Mouse (Mus musculus): Measurements from ENCODE around the gene C1ql1. TPM values are rescaled to one million over a fixed set of nuclear protein-coding genes. Genes with fewer than 3 reads are reported as not detected.

Gene C1ql1
- total and polyA plus RNA-seq, 2 experiments from 2014 or later, result 18.9 to 61.0 TPM

DNA sequence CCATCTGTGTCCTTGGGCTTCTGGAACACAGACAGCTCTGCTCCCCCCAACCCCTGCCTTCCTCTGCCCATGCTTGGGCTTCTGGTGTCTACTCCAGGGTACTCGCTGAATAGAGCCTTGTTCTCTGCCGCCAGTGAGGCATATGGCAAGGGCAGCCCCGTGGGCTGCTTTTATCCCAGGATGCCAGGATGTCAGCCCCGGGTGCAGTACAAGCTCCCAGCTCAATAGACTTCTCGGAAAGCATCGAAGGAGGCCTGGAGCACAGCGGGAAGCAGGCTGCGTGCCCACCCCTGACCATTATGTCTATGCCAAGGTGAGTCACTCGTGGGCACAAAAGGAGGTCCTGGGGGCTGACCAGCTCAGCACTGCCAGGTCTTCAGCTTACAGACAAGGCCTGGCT, 48.1 kb downstream of the C1ql1 start:
- ATAC-seq (peak; percentile 94), DNase-seq (ENCODE audit: low spot score) (peak; percentile 86)
- no peaks in the 10 kb centered on the region for H3K36me3 ChIP-seq (ENCODE audit: insufficient read depth, low read length)
- no peaks in the 10 kb centered on the region for H3K9me3 ChIP-seq (ENCODE audit: low read length)
- H3K4me1 ChIP-seq (ENCODE audit: insufficient read depth, low read length), result peaks cover 7% of the 10 kb centered on the region; the same call in 1 of the 2 replicates
- no peak overlapping the region for H3K4me3 ChIP-seq (ENCODE audit: low read length)
- no peak overlapping the region for H3K4me2 ChIP-seq (ENCODE audit: low read depth, low read length)
- WGBS, result 24% methylated on average over 9 of the region's 9 CpGs
- H3K9ac ChIP-seq (replicated peaks; ENCODE audit: low read length), result no peak overlapping the region
- peak overlapping the region; percentile 65; the same call in 1 of the 2 replicates for H3K27ac ChIP-seq
- no peak for TF ChIP-seq CTCF (IDR thresholded peaks at IDR 0.05; ENCODE audit: low read depth)
- H3K27me3 ChIP-seq (ENCODE audit: insufficient read depth, low read length), result peaks cover 15% of the 10 kb centered on the region

- WGBS, result 66% methylated on average over 20 of the region's 20 CpGs
- H3K9ac ChIP-seq (replicated peaks; ENCODE audit: low read length), result no peak overlapping the region
- peaks cover 23% of the 10 kb centered on the region for H3K27me3 ChIP-seq (ENCODE audit: insufficient read depth, low read length)
- H3K9me3 ChIP-seq (ENCODE audit: low read length), result no peaks in the 10 kb centered on the region
- H3K4me3 ChIP-seq (ENCODE audit: low read length), result no peak overlapping the region
- no peak for ATAC-seq
- no peaks in the 10 kb centered on the region for H3K36me3 ChIP-seq (ENCODE audit: insufficient read depth, low read length)
- DNase-seq (ENCODE audit: low spot score), result no peak
- H3K4me2 ChIP-seq (ENCODE audit: low read depth, low read length), result no peak overlapping the region
- H3K4me1 ChIP-seq (ENCODE audit: insufficient read depth, low read length), result peaks cover 11% of the 10 kb centered on the region; the same call in 1 of the 2 replicates
- peak overlapping the region; percentile 22; the same call in 1 of the 2 replicates for H3K27ac ChIP-seq
- no peak for TF ChIP-seq CTCF (IDR thresholded peaks at IDR 0.05; ENCODE audit: low read depth)
These were observed 49.8 kb downstream of the C1ql1 start for GRCm38 (mm10) chr11:102896641-102897040.

GRCm38 (mm10) chr11:102895779-102896178, 50.7 kb downstream of the C1ql1 start:
- Histone ChIP-seq H3K9me3 (ENCODE audit: low read length) (no peaks in the 10 kb centered on the region), H3K9ac (replicated peaks; ENCODE audit: low read length) (no peak overlapping the region), H3K4me3 (ENCODE audit: low read length) (no peak overlapping the region), H3K27me3 (ENCODE audit: insufficient read depth, low read length) (peaks cover 23% of the 10 kb centered on the region), H3K4me2 (ENCODE audit: low read depth, low read length) (0 out of 2 replicates have a peak overlapping the region, but pooled peaks have one; percentile 3), H3K4me1 (ENCODE audit: insufficient read depth, low read length) (peaks cover 11% of the 10 kb centered on the region; the same call in 1 of the 2 replicates), H3K36me3 (ENCODE audit: insufficient read depth, low read length) (no peaks in the 10 kb centered on the region), H3K27ac (no peak overlapping the region)
- no peak for ATAC-seq
- no peak for TF ChIP-seq CTCF (IDR thresholded peaks at IDR 0.05; ENCODE audit: low read depth)
- no peak for DNase-seq (ENCODE audit: low spot score)
- 82% methylated on average over 9 of the region's 9 CpGs for WGBS

- WGBS, result 86% methylated on average over 4 of the region's 4 CpGs
- Histone ChIP-seq H3K4me2 (ENCODE audit: low read depth, low read length) (no peak overlapping the region), H3K27ac (no peak overlapping the region), H3K4me1 (ENCODE audit: insufficient read depth, low read length) (peaks cover 11% of the 10 kb centered on the region; the same call in 1 of the 2 replicates), H3K36me3 (ENCODE audit: insufficient read depth, low read length) (no peaks in the 10 kb centered on the region), H3K4me3 (ENCODE audit: low read length) (no peak overlapping the region), H3K27me3 (ENCODE audit: insufficient read depth, low read length) (peaks cover 23% of the 10 kb centered on the region), H3K9ac (replicated peaks; ENCODE audit: low read length) (no peak overlapping the region), H3K9me3 (ENCODE audit: low read length) (no peaks in the 10 kb centered on the region)
- ATAC-seq, result no peak
- DNase-seq (ENCODE audit: low spot score), result no peak
- no peak for TF ChIP-seq CTCF (IDR thresholded peaks at IDR 0.05; ENCODE audit: low read depth)
These were observed 51.8 kb downstream of the C1ql1 start for GRCm38 (mm10) chr11:102894716-102895115.

- H3K27ac ChIP-seq, result no peak overlapping the region
- H3K36me3 ChIP-seq (ENCODE audit: insufficient read depth, low read length), result no peaks in the 10 kb centered on the region
- peak; percentile 69 for ATAC-seq
- peak; percentile 85 for DNase-seq (ENCODE audit: low spot score)
- H3K9me3 ChIP-seq (ENCODE audit: low read length), result no peaks in the 10 kb centered on the region
- H3K4me1 ChIP-seq (ENCODE audit: insufficient read depth, low read length), result peaks cover 4% of the 10 kb centered on the region; the same call in 1 of the 2 replicates
- 3% methylated on average over 43 of the region's 43 CpGs for WGBS
- peak overlapping the region; percentile 24; the same call in 1 of the 2 replicates for H3K9ac ChIP-seq (replicated peaks; ENCODE audit: low read length)
- TF ChIP-seq CTCF (IDR thresholded peaks at IDR 0.05; ENCODE audit: low read depth), result peak; percentile 89
- peak overlapping the region; percentile 51 for H3K4me2 ChIP-seq (ENCODE audit: low read depth, low read length)
- H3K4me3 ChIP-seq (ENCODE audit: low read length), result peak overlapping the region; percentile 27
- H3K27me3 ChIP-seq (ENCODE audit: insufficient read depth, low read length), result peaks cover 23% of the 10 kb centered on the region
These were observed 53.4 kb downstream of the C1ql1 start for GRCm38 (mm10) chr11:102893015-102893651.

- 0 out of 2 replicates have a peak, but pooled peaks cover 4% of the 10 kb centered on the region for H3K4me1 ChIP-seq (ENCODE audit: insufficient read depth, low read length)
- ATAC-seq, result no peak
- no peak overlapping the region for H3K4me3 ChIP-seq (ENCODE audit: low read length)
- H3K36me3 ChIP-seq (ENCODE audit: insufficient read depth, low read length), result no peaks in the 10 kb centered on the region
- TF ChIP-seq CTCF (IDR thresholded peaks at IDR 0.05; ENCODE audit: low read depth), result no peak
- no peaks in the 10 kb centered on the region for H3K9me3 ChIP-seq (ENCODE audit: low read length)
- no peak overlapping the region for H3K9ac ChIP-seq (replicated peaks; ENCODE audit: low read length)
- H3K27ac ChIP-seq, result no peak overlapping the region
- H3K27me3 ChIP-seq (ENCODE audit: insufficient read depth, low read length), result peaks cover 18% of the 10 kb centered on the region
- no peak for DNase-seq (ENCODE audit: low spot score)
- H3K4me2 ChIP-seq (ENCODE audit: low read depth, low read length), result no peak overlapping the region
- 57% methylated on average over 5 of the region's 5 CpGs for WGBS
These were observed 56.4 kb downstream of the C1ql1 start for GRCm38 (mm10) chr11:102890096-102890495.

Other genes starting within 250 kb of the C1ql1 start
- 16.6 and 22.5 TPM in 2 replicates for gene Ccdc43, start 248.9 kb downstream of the C1ql1 start, total RNA-seq (2014; rRNA removed)
- 28.1 and 30.7 TPM in 2 replicates for gene Ccdc43, start 248.9 kb downstream of the C1ql1 start, polyA plus RNA-seq (2015; fragmentation: Nextera tagmentation; extraction: Ambion mirVana)
- 33.1 and 34.5 TPM in 2 replicates for gene Adam11, start 185.2 kb downstream of the C1ql1 start, total RNA-seq (2014; rRNA removed)
- gene Adam11, start 185.2 kb downstream of the C1ql1 start, polyA plus RNA-seq (2015; fragmentation: Nextera tagmentation; extraction: Ambion mirVana), result 17.2 and 17.8 TPM in 2 replicates
- gene Gjc1, start 127.0 kb downstream of the C1ql1 start, total RNA-seq (2014; rRNA removed), result 13.2 and 18.0 TPM in 2 replicates
- 21.3 and 24.1 TPM in 2 replicates for gene Gjc1, start 127.0 kb downstream of the C1ql1 start, polyA plus RNA-seq (2015; fragmentation: Nextera tagmentation; extraction: Ambion mirVana)
- gene Higd1b, start 110.8 kb downstream of the C1ql1 start, total RNA-seq (2014; rRNA removed), result 12.4 and 15.8 TPM in 2 replicates
- gene Higd1b, start 110.8 kb downstream of the C1ql1 start, polyA plus RNA-seq (2015; fragmentation: Nextera tagmentation; extraction: Ambion mirVana), result 14.5 and 15.0 TPM in 2 replicates
- 63.8 and 70.8 TPM in 2 replicates for gene Eftud2, start 65.7 kb downstream of the C1ql1 start, total RNA-seq (2014; rRNA removed)
- 104 and 106 TPM in 2 replicates for gene Eftud2, start 65.7 kb downstream of the C1ql1 start, polyA plus RNA-seq (2015; fragmentation: Nextera tagmentation; extraction: Ambion mirVana)
- gene Ccdc103, start 65.5 kb downstream of the C1ql1 start, total RNA-seq (2014; rRNA removed), result 0.25 and 0.31 TPM in 2 replicates
- gene Ccdc103, start 65.5 kb downstream of the C1ql1 start, polyA plus RNA-seq (2015; fragmentation: Nextera tagmentation; extraction: Ambion mirVana), result 2.2 and 2.4 TPM in 2 replicates
- gene Fam187a, start 61.5 kb downstream of the C1ql1 start, total RNA-seq (2014; rRNA removed), result not detected in 2 replicates
- gene Fam187a, start 61.5 kb downstream of the C1ql1 start, polyA plus RNA-seq (2015; fragmentation: Nextera tagmentation; extraction: Ambion mirVana), result not detected in 2 replicates
- gene Gfap, start 45.8 kb downstream of the C1ql1 start, total RNA-seq (2014; rRNA removed), result 79.1 and 105 TPM in 2 replicates
- gene Gfap, start 45.8 kb downstream of the C1ql1 start, polyA plus RNA-seq (2015; fragmentation: Nextera tagmentation; extraction: Ambion mirVana), result 74.4 and 89.2 TPM in 2 replicates
- gene Kif18b, start 21.6 kb downstream of the C1ql1 start, total RNA-seq (2014; rRNA removed), result 9.2 and 11.7 TPM in 2 replicates
- gene Kif18b, start 21.6 kb downstream of the C1ql1 start, polyA plus RNA-seq (2015; fragmentation: Nextera tagmentation; extraction: Ambion mirVana), result 1.9 and 2.1 TPM in 2 replicates
- gene Nmt1, start 81.5 kb upstream of the C1ql1 start, total RNA-seq (2014; rRNA removed), result 61.0 and 71.5 TPM in 2 replicates
- gene Nmt1, start 81.5 kb upstream of the C1ql1 start, polyA plus RNA-seq (2015; fragmentation: Nextera tagmentation; extraction: Ambion mirVana), result 39.8 and 45.3 TPM in 2 replicates
- 176 and 187 TPM in 2 replicates for gene Dcakd, start 81.6 kb upstream of the C1ql1 start, total RNA-seq (2014; rRNA removed)
- 138 and 149 TPM in 2 replicates for gene Dcakd, start 81.6 kb upstream of the C1ql1 start, polyA plus RNA-seq (2015; fragmentation: Nextera tagmentation; extraction: Ambion mirVana)
- 9.4 and 13.8 TPM in 2 replicates for gene Plcd3, start 155.0 kb upstream of the C1ql1 start, total RNA-seq (2014; rRNA removed)
- gene Plcd3, start 155.0 kb upstream of the C1ql1 start, polyA plus RNA-seq (2015; fragmentation: Nextera tagmentation; extraction: Ambion mirVana), result 3.9 and 4.8 TPM in 2 replicates
- 13.2 and 19.0 TPM in 2 replicates for gene Acbd4, start 155.0 kb upstream of the C1ql1 start, total RNA-seq (2014; rRNA removed)
- gene Acbd4, start 155.0 kb upstream of the C1ql1 start, polyA plus RNA-seq (2015; fragmentation: Nextera tagmentation; extraction: Ambion mirVana), result 18.5 and 20.8 TPM in 2 replicates
- 15.1 and 15.8 TPM in 2 replicates for gene Hexim1, start 169.5 kb upstream of the C1ql1 start, total RNA-seq (2014; rRNA removed)
- gene Hexim1, start 169.5 kb upstream of the C1ql1 start, polyA plus RNA-seq (2015; fragmentation: Nextera tagmentation; extraction: Ambion mirVana), result 4.4 and 5.1 TPM in 2 replicates
- 28.9 and 40.4 TPM in 2 replicates for gene Hexim2, start 185.7 kb upstream of the C1ql1 start, total RNA-seq (2014; rRNA removed)
- gene Hexim2, start 185.7 kb upstream of the C1ql1 start, polyA plus RNA-seq (2015; fragmentation: Nextera tagmentation; extraction: Ambion mirVana), result 30.2 and 30.7 TPM in 2 replicates
- 12.8 and 15.5 TPM in 2 replicates for gene Fmnl1, start 224.4 kb upstream of the C1ql1 start, total RNA-seq (2014; rRNA removed)
- 6.4 and 6.9 TPM in 2 replicates for gene Fmnl1, start 224.4 kb upstream of the C1ql1 start, polyA plus RNA-seq (2015; fragmentation: Nextera tagmentation; extraction: Ambion mirVana)